Mouse (Mus musculus) kidney, adult 2 months (tissue): ENCODE results near the gene Ptprn2.

ENCODE experiments used
- CTCF ChIP-seq: fragments of 200-500 bp; conservative IDR thresholded peaks from 2 replicates; pipeline ENCODE4 v1.5.1; 2011; ENCODE audit warnings: low read depth, mild to moderate bottlenecking, control low read depth, low read length, moderate library complexity, mixed read lengths; ENCODE audit not compliant: insufficient read depth, insufficient read length
- POLR2A ChIP-seq: fragments of 200-500 bp; IDR thresholded peaks from one replicate; pipeline ENCODE4 v1.6.1; 2011; ENCODE audit warnings: low read depth, low read length, control low read depth

DNA sequence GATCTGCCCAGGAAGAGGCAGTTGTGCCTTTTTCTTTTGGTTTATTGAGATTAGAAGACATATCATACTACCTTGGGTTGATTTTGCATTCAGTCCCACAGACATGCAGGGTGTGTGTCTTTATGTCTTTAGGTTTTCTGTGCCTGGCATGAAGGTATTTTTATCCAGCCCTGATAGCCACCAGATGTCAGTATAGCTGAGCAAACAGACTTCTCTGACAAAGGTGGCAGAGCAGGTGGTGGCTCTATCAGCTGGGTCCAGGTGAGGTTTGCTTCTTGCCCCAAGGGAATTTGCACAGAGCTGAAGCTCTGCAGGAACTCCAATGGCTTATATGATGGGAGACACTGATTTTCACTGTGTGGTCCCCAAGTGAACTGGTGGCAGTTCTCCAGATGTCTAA, 161.3 kb downstream of the Ptprn2 start:
- 0 out of 2 replicates have a peak, but pooled peaks have one; percentile 5 for TF ChIP-seq CTCF
- no peak for TF ChIP-seq POLR2A
